Mouse (Mus musculus) thymus, adult 2 months (tissue): ENCODE results near the gene Taok3.

ENCODE experiments used
- CTCF ChIP-seq: fragments of 200-500 bp; IDR thresholded peaks from 2 replicates; pipeline ENCODE4 v1.5.1; 2012; ENCODE audit warnings: mild to moderate bottlenecking, control low read depth, low read length, moderate library complexity, borderline replicate concordance; ENCODE audit not compliant: control insufficient read depth, poor library complexity, insufficient read depth; ENCODE audit errors: extremely low read depth
- POLR2A ChIP-seq: fragments of 200-500 bp; IDR thresholded peaks from 2 replicates; pipeline ENCODE4 v1.6.1; 2012; ENCODE audit warnings: mild to moderate bottlenecking, low read length, control low read depth, moderate library complexity; ENCODE audit not compliant: control insufficient read depth, poor library complexity, insufficient read depth; ENCODE audit errors: extremely low read depth

- TF ChIP-seq CTCF: no peak
- TF ChIP-seq POLR2A: no peak
Measured at GRCm38 (mm10) chr5:117166811-117167365, 47.0 kb downstream of the Taok3 start.
